Mouse (Mus musculus): ENCODE results near the gene Foxo3. TPM values are rescaled to one million over a fixed set of nuclear protein-coding genes. Genes with fewer than 3 reads are reported as not detected.

Foxo3 gene
- total RNA-seq, 2 experiments from 2014 or later = 56.1 to 62.1 TPM

DNA sequence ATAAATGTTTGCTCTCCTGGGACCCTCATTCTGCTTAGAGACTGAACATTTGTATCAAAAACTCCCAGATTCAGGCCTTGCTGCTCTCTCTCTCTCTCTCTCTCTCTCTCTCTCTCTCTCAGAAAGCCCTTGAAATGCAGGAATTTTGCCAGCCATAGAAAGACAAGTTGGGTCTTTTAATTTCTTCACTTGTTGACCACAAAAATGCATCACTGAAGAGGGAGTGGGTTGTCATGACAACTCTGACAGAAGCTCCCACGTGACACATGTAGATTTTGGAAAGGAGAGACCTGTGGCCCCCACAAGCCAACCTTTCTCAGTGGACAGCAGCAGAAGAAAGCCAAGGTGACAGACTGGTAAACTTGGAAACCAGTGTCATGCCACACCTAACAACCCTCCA lies 11.1 kb upstream of the Foxo3 start:
- intact Hi-C loops (cut with DNase I) = no loop called here
- no peak for DNase-seq (ENCODE audit: low spot score in 2 of 2)

DNA sequence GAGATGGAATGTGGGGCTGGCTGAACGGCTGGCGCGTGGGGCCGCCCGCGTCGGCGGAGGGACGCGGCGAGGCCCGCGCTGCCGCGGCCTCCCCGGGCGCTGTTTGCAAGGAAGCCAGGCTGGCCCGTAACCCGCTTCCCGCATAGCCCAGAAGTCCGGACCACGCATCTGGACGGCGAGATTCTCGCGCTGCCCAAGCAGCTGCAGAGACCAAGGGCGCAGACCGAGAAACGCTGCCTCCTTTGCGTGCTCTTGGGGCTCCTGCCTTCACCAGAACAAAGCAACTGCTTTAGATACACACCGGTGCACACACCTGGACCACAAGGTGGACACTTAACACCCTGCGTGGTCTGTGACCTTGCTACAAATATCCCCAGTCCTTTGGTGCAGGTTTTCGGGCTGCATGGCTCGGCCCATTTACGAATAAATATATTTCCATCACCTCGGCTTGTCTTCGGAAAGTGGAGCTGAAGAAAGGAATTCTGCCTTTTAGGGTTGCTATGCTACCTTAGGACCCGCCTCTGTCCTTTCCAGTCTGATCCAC lies 1.8 kb upstream of the Foxo3 start:
- intact Hi-C loops (cut with DNase I) = loop anchor here (5.0 kb wide), 5 partner anchors 246 to 446 kb away; partner anchors contain the start of gene Armc2
- peak in 1 of 2 experiments; percentile 37 for DNase-seq (ENCODE audit: low spot score in 2 of 2)

DNA sequence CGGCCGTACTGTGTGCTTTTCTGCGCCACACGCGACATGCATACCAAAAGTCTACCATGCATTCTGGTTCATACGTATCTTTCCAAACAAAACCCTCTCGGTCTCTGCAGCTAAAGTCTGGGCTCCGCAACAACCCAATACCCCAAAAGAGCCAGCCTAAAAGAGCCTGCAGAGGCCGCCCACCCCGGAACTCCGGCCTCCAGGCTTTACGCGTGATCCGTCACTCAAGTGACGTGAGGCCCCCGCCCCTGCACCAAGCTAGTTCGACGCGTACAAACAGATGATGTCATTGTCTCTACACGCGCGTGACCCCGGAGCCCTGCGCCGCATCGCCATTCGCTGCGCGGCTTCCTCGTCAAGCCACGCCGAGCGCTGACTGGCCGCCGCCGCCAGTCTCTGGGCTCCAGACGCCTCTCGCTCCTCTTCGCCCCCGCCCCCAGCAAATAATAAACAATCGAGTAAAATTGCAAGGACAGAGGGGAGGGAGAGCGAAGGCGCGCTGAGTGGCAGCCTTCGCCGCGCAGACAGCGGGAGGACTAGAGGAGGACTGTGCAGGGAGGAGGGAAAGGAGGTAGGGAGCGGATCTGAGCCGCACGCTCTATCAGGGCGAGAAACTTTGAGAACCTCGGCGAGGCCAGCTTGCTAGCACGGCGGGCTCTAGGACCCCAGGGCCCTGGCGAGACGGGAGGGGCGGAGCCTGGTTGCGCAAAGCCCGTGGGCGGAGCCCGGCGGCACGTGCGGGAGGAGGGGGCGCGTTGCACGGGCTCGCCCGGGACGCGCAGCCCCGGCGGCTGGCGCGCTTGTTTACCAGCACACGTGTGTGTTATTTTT lies 1.1 kb upstream of the Foxo3 start:
- intact Hi-C loops (cut with DNase I) = loop anchor here (5.0 kb wide), 5 partner anchors 245 to 445 kb away; partner anchors contain the start of gene Armc2
- DNase-seq (ENCODE audit: low spot score in 2 of 2) = peak; percentile 99

DNA sequence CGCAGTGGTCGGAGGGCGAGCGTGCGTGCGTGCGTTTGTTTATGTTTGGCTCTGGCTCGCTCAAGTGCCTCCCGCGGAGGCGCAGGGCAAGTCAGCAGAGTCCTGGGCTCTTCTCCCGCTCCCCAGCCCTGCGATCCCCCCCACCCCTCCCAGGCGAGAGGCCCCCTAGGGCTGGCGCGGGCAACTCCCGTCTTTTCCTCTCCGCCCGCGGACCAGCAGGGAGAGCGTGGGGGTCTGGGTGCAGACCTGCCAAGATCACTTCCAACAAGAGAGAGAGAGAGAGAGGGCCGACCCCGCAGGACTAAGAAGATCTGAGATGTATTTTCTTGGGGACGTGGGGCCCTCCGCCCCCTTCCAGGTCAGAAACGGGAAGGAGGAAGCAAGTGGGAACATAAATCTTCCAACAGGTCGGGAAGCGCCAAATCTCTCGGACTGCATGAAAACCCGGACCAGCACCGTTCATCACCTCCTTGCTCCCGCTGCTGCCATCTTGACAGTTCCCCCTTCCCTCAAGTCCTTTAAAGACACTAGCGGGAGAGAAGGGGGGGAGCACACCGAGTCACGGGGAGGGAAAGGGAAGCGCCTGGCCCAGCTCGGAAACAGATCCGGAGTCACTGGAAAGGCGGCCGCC lies 569 bp downstream of the Foxo3 start:
- peak; percentile 13 to 23 for DNase-seq (ENCODE audit: low spot score in 2 of 2)
- intact Hi-C loops (cut with DNase I) = loop anchor here (5.0 kb wide), 5 partner anchors 244 to 444 kb away; partner anchors contain the start of gene Armc2

DNA sequence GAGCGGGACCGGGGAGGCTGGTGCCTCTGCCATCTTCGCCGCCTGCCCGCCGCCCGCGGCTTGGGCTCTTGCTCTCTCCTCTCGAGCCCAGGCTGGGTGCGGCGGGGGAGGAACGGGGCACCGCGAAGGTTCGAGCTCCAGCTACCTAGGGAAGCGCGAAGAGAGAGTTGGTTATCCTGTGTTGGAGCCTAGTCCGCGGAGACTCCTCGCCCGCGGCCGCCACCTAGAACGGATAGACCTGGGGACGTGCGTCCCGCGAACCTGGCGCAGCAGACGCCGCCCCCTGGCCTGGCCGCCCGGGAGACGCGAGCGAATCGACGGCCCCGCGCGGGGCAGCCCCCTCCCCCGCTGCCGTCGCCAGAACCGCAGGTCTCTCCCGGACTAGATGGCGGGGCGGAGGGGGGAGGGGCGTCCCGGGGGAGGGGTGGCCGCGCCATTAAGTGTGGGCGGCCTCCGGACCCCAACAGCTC lies 1.1 kb downstream of the Foxo3 start:
- intact Hi-C loops (cut with DNase I) = loop anchor here (5.0 kb wide), 5 partner anchors 243 to 443 kb away; partner anchors contain the start of gene Armc2
- peak; percentile 34 to 40 for DNase-seq (ENCODE audit: low spot score in 2 of 2)

DNA sequence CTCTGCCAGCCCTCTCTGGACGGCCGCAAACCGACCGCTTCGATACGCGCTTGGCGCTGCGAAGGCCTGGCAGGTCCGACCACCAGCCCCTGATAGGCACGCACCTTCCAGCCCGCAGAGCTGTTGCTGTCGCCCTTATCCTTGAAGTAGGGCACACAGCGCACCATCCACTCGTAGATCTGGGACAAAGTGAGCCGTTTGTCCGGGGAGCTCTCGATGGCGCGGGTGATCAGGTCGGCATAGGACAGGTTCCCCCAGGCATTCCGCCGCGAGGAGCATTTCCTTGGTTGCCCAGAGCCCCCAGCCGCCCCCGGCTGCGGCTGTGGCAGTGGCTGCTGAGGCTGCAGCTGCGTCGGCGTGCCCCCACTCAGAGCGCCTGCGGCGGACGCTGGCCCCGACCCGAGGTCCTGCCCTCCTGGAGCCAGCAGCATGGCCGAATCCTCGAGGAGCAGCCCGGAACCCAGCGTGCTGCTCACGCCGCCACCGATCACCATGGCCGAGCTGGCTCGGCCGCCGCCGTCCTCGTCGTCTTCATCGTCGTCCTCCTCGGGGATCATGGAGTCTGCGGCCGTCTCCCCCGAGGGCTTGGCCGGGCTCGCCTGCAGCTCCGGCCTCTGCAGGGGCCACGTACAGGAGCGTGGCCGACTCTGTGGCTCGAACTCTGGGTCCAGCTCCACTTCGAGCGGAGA lies 1.7 kb downstream of the Foxo3 start:
- peak in 1 of 2 experiments; percentile 14 for DNase-seq (ENCODE audit: low spot score in 2 of 2)
- intact Hi-C loops (cut with DNase I) = loop anchor here (5.0 kb wide), 5 partner anchors 243 to 443 kb away; partner anchors contain the start of gene Armc2

DNA sequence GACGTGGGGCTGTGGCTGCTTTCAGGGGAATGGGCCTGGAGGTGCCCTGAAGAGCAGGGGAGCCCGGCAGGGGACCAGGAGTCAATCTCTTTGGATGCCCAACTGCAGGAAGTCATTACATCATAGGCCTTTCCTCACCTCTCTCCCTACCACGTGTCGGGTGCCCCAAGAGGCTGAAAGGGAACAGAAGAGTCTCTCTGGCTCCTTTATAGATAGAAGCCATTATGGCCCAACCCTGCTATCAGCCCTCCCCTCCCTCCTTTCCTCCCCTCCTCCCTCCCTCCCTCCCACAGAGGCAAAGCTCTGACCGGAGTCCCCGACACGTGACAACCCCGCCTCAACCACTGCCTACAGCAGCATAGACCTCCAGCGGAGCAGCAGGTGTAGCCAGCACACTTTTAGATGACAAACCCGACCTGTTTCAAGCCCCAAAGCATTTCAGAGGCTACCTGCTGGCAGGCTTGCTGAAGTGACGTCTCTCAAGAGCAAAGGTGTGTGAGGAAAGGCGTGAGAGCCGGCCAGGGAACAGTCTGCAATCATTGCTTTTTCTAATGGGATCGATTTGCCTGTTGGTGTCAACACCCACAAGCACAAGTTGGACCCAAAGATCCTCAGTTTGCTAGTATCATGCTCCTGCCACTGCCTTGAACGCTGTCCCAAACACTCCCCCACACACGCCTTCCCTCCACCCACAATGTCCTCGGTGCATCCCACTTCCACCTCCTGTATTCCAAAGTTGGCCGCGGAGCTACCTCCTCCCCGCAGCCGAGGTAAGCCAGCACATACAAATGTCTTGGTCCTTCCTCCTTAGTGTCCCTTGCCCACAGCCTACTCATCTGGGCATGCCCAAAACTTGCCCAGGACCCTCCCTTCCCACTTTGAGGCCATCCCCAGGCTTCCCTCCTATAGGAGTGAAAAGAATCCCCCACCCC lies 2.5 kb downstream of the Foxo3 start:
- intact Hi-C loops (cut with DNase I) = no loop called here
- peak in 1 of 2 experiments; percentile 19 for DNase-seq (ENCODE audit: low spot score in 2 of 2)

DNA sequence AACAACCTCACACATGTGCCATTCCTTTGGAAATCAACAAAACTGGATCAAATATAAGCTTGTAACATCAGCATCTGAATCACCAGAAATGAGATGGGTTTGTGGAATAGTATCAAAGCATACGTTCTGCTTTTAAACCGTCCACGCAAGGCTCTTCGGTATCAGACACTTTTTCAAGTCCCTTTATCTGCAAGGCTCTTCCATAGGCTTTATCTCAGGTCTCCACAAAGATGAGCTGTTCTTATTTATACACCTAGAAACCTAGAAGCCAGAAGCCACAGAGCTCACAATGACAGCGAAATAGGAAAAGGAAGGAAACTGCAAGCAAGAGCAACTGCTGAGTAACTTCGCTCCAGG lies 3.2 kb downstream of the Foxo3 start:
- DNase-seq (ENCODE audit: low spot score in 2 of 2) = no peak
- intact Hi-C loops (cut with DNase I) = no loop called here

DNA sequence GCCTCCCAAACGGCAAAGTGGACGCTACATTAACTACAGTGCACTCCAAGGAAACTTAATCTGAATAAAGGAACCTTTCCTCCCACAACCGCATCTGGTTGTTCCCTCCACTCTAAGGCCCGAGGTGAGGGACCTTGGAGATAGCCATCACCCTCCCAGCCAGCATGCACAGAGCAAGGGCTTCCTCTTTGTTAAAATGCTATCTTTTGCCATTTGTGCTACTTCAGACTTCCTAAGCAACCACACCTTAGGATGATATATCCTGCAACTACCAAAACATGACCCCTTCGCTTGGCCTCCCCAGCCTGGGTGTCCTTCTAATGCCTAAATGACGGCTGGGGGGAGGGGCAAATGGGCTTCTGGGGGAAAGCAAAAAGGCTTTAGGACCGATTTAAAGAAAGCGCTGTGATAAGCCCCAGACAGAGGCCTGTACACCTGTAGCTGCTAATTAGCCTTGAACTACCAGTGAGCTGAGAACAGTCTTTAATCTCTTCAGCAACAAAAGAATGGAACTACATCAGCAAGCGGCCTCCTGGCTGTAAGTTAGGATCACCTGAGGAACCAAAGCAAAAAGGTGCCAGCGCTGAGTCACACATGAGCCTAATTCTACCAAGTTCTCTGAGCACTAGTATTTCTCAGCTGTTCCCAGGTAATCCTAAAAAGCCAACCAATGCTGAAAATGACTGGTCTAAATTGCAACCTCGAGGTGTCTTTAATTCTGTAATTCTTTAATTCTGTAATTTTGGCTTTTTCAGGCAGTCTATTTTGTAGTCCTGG lies 4.9 kb downstream of the Foxo3 start:
- no peak for DNase-seq (ENCODE audit: low spot score in 2 of 2)
- intact Hi-C loops (cut with DNase I) = no loop called here

DNA sequence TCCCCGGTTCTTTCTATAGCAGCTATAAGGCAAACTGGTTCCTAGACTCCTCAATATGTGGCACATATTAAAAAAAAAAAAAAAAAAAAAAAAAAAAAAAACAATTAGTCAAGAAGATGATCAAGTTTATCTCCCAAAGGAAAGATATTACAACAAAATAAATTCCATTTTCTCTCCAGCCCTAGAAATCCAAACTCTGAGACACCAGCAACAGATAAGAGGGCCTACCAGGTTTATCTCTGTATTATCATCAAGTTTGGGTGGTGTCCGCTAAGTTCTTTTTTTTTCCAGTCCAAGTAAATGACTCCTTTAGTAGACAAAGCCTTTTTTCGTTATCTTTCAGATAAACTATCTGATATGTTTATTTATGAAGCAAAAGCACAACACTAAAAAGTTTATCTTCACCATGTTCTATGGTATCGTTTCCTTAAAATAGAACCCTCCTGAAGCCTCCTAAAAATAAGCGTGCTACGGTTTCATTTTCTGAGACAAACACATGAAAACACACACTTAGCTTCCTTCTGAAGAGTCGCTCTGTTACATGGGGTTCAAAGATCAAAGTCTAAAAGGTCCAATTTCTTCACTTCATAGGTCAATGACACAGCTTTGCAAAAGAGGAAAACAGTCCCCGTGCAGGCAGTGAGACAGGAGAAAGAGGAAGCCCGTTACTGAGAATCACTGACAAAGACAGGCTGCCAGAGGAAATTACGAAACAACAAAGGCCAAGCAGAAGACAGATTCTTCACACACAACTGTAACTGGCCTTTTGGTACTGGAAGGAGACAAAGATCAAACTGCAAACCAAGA lies 6.1 kb downstream of the Foxo3 start:
- intact Hi-C loops (cut with DNase I) = no loop called here
- peak in 1 of 2 experiments; percentile 34 for DNase-seq (ENCODE audit: low spot score in 2 of 2)

DNA sequence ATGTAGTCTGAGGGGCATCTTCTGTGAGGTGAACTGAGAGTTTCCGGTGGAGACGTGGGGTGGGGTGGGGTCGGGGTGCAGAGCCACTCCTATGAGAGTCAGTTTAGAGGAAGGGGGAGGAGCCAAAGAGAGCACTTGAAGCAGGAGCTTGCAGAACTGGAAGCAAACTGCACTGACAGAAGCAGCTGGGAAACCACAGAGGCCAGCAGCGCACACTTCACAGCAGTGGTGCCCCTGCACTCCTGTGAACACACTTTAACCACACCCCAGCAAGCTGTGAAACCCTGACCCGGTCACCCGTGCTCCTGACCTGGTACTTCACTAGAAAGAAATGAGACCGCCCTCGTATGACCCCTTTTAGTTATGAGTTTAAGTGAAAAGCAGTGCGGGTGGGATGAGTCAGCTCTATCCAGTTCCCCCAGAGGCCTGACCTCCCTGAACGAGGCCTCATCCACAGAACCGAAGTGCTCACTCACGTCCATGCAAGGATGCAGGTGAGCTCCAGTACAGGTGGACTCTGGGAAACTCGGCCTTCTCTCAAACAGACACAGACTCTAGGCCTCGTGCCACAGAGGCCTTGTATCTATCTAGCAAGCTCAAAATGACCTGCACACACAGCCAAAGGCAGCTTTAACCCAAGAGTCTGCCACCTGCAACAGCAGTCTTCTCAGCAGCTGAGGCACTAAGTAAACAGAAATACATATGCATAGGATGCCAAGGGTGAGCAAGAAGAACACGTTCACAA lies 7.1 kb downstream of the Foxo3 start:
- intact Hi-C loops (cut with DNase I) = no loop called here
- no peak for DNase-seq (ENCODE audit: low spot score in 2 of 2)

DNA sequence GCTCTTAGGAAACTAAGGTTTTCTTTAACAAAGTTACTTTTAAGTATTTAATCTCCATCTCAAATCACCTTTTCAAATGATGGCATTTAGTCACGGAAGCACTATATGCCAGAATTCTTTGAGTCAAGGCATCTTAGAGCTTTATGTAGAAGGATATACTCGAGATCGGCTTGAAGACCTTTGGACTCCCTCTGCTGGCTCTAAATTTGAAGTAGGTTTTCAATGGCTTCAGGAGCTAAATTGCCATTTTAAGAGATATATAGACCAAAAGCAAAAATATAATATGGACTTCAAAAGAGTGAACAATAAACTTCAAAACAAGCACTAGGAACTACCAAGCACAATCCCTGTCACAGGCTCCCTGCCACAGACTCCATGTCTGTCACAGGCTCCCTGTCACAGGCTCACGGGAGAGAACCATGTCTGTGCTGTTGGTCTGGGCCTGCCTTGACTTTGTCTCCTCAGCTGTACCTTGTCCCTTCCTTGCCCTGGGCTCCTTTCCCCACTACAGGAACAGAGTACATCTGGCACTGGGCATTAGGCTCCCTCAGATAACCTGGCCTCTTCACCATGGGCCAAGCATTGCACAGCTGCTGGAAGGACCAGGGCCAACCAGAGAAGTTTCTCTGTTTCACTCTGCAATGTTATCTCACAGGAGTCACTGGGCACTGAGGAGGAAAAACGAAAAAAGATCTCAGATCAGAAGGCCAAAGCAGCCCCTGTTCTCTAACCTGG lies 8.6 kb downstream of the Foxo3 start:
- DNase-seq (ENCODE audit: low spot score in 2 of 2) = no peak
- intact Hi-C loops (cut with DNase I) = no loop called here

DNA sequence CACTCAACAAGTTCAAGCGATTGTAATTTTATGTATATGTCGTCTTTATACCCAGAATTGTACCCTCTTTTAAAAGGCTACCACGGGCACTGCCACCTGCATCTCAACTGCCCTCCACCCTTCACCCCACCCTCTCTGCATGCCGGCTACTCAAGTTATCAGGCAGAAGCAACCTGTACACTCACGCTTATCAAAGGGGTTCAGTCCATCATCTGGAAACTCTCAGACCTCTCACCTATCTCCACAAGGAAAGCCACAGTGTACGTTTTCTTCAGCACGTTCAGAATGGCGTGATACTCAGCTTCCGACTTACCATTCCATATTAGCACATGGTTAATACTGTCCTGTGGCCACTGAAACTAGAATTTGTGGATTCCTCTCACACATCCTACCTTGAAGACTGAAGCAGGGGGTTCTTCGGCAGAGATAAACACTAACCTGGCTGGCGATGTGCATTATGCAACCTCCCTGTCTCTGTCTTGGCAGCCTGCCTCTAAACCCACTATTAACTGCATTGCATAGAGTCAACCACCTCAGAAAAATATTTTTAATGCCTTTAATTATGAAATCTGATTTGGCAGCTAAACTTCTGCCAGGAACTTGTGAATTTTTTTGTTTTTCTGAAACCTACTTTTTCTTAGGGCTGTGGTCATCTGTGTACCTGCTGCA lies 11.4 kb downstream of the Foxo3 start:
- DNase-seq (ENCODE audit: low spot score in 2 of 2) = no peak
- intact Hi-C loops (cut with DNase I) = no loop called here

DNA sequence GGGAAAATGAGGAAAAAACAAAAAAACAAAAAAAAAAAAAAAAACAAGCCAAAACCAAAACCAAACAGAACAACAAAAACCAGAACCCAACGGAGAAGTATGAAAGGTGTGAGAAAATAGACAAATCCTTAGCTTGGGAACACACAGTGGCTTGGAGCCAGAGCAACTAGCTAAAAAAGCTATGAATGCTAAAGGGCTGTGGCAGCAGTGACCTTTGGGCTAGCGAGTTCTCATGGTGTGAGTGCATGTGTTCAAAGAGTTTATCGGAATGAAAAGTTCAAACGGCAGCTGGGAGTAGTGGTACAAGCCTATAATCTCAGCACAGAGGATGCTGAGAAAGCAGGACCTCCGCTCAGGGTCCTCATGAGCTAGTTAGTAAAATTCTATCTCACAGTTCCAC lies 12.4 kb downstream of the Foxo3 start:
- no peak for DNase-seq (ENCODE audit: low spot score in 2 of 2)
- intact Hi-C loops (cut with DNase I) = no loop called here

DNA sequence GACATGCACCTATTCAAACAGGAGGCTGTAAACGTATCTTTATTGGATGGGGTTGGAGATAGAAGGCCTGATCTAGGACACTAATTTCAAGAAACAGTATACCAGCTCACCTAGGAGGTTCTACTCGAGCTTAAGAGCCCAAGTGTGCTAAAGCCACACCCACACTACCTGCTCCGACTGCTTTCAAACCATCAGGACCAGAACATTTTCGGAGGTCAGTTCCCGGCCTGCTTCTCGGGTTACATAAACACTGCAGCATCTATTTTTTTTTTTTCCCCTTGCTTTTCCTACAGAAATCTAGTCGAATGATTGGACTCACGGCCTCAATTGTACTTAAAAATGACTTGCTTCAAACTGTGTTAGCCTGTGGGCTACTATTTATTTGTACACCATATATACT lies 12.9 kb downstream of the Foxo3 start:
- no peak for DNase-seq (ENCODE audit: low spot score in 2 of 2)
- intact Hi-C loops (cut with DNase I) = no loop called here

All from left cerebral cortex, postnatal 14 days (tissue).